Mouse (Mus musculus) forebrain, embryonic 16.5 days (tissue): Measurements from ENCODE around the gene BC034090. TPM values are rescaled to one million over a fixed set of nuclear protein-coding genes. Genes with fewer than 3 reads are reported as not detected.
A peak's percentile ranks its signal among the peaks of the same experiment; 100 is the strongest.

Source experiments
- ATAC-seq: fragments of 200-750 bp; cut with Nextera tagmentation; 2 replicates; pipeline ENCODE4 v1.8.0; 2017; ENCODE audit warnings: mild to moderate bottlenecking, moderate library complexity
- H3K27ac ChIP-seq: fragments of 300-500 bp; sonication (generic); 2 replicates; pipeline ENCODE4 v1.5.1; 2014; ENCODE audit warnings: low read length, control low read depth
- H3K27me3 ChIP-seq: fragments of 300-500 bp; sonication (generic); replicated peaks from 2 replicates; pipeline ENCODE4 v1.6.1; 2014; ENCODE audit warnings: low read length; ENCODE audit not compliant: control insufficient read depth, insufficient read depth
- H3K36me3 ChIP-seq: fragments of 300-500 bp; sonication (generic); 2 replicates; pipeline ENCODE4 v1.6.1; 2014; ENCODE audit not compliant: control insufficient read depth, insufficient read depth
- H3K4me1 ChIP-seq: fragments of 300-500 bp; sonication (generic); replicated peaks from 2 replicates; pipeline ENCODE4 v1.6.1; 2014; ENCODE audit warnings: low read length; ENCODE audit not compliant: control insufficient read depth, insufficient read depth
- H3K4me2 ChIP-seq: fragments of 300-500 bp; sonication (generic); 2 replicates; pipeline ENCODE4 v1.6.1; 2014; ENCODE audit warnings: mild to moderate bottlenecking, low read length, control low read depth
- H3K4me3 ChIP-seq: fragments of 300-500 bp; sonication (generic); replicated peaks from 2 replicates; pipeline ENCODE4 v1.5.1; 2014; ENCODE audit warnings: mild to moderate bottlenecking, low read length, control low read depth
- H3K9ac ChIP-seq: fragments of 300-500 bp; sonication (generic); replicated peaks from 2 replicates; pipeline ENCODE4 v1.6.1; 2014; ENCODE audit warnings: low read depth, low read length, control low read depth
- H3K9me3 ChIP-seq: fragments of 300-500 bp; sonication (generic); 2 replicates; pipeline ENCODE4 v1.6.1; 2016; ENCODE audit warnings: low read length; ENCODE audit not compliant: control insufficient read depth
- WGBS: fragments of 180-500 bp; shearing (Covaris S2); extraction: QIAGEN DNeasy Blood & Tissue Kit; methylation state at CpG from one replicate; pipeline ENCODE4 v1.1.7; 2014; 5-methylcytosine and 5-hydroxymethylcytosine counted together
- polyA plus RNA-seq: library from polyadenylated mRNA; unstranded; fragments of >200 nt; fragmentation: Nextera tagmentation; extraction: Ambion mirVana; gene quantifications from 2 replicates; pipeline ENCODE4 v1.2.1, GENCODE M21; 2015

Gene BC034090
- polyA plus RNA-seq, 1 experiment from 2014 or later, result 3.3 TPM

DNA sequence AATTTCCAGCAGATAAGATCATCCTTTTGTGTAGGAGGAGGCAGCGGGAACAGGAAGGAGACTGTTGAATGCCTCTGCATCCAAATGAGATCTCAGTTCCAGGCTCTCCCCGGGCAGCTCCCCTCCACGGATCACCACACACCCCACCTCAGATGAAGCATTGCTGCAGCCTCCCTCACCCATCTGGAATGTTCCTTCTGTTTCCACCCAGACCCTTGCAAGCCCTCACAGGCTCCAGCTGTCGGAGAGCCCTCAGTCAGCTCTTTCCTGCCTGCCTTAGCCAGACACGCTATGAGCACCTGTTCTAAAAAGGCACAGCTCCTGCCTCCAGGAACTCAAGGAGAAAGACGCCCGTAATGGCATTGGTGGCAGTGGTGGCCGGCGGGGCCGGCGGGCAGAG is 6.9 kb downstream of the BC034090 start:
- Histone ChIP-seq H3K9me3 (no peaks in the 10 kb centered on the region), H3K4me2 (no peak overlapping the region), H3K27me3 (no peaks in the 10 kb centered on the region), H3K36me3 (no peaks in the 10 kb centered on the region), H3K9ac (no peak overlapping the region), H3K4me3 (no peak overlapping the region), H3K27ac (no peak overlapping the region), H3K4me1 (peaks cover 50% of the 10 kb centered on the region)
- WGBS, result 71% methylated on average over 11 of the region's 11 CpGs
- ATAC-seq, result no peak

DNA sequence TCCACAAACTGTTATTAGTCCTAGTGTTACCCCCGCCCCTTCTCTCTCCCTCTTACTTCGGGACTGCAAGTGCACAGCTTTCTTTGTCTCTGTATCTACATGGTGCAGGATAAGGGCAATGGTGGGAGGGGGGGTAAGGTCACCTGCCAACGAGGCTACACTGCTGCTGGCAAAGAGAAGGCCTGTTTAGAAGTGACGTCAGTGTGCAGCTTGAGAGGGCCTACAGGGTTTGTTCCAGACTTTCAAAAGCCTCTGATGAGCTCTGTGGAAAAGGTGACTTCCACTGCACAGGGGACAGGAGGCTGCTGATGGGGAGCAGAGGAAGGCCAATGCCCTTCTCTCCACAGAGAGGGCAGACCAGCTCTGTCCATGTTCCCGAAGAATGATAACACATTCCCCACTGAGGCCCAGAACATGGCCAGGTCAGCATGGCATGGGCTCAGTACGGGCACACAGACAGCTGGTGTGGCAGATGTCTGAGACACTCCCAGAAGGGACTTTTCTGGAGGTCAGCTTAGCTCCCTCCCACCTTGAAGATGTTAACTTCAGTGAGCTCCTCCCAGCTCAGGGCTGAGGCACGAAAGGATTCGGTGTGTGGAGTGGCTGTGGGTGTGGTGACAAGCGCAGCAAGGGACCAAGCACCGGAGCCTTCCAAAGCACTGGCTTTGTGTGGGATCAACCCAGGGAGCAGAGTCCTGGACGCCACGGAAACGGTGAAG is 7.8 kb downstream of the BC034090 start:
- WGBS, result 36% methylated on average over 13 of the region's 13 CpGs
- Histone ChIP-seq H3K4me2 (no peak overlapping the region), H3K4me3 (no peak overlapping the region), H3K9me3 (no peaks in the 10 kb centered on the region), H3K27me3 (no peaks in the 10 kb centered on the region), H3K9ac (no peak overlapping the region), H3K36me3 (no peaks in the 10 kb centered on the region), H3K4me1 (peaks cover 53% of the 10 kb centered on the region), H3K27ac (no peak overlapping the region)
- no peak for ATAC-seq

DNA sequence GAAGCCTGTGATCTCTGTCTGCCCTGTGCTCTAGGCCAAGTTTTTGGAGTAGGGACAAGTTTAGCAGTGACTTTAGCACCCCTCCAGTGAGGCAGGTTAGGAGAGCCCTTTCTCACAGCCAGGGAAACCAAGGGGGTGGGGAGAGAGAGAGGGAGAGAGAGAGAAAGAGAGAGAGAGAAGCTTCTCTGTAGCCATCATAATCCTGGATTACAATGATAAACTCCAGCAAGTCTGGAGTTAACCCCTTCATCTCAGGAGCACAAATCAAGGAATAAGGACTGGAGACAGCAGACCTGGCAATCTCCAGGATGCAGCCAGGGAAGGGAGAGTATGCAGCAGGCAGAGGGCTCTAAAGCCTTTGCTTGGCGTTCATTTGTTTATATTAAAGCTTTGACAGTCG is 8.6 kb downstream of the BC034090 start:
- WGBS, result 18% methylated on average over 2 of the region's 2 CpGs
- ATAC-seq, result no peak
- Histone ChIP-seq H3K4me3 (no peak overlapping the region), H3K4me2 (no peak overlapping the region), H3K27me3 (no peaks in the 10 kb centered on the region), H3K9me3 (no peaks in the 10 kb centered on the region), H3K9ac (no peak overlapping the region; the same call in 1 of the 2 replicates), H3K4me1 (peaks cover 53% of the 10 kb centered on the region), H3K36me3 (no peaks in the 10 kb centered on the region), H3K27ac (no peak overlapping the region)

DNA sequence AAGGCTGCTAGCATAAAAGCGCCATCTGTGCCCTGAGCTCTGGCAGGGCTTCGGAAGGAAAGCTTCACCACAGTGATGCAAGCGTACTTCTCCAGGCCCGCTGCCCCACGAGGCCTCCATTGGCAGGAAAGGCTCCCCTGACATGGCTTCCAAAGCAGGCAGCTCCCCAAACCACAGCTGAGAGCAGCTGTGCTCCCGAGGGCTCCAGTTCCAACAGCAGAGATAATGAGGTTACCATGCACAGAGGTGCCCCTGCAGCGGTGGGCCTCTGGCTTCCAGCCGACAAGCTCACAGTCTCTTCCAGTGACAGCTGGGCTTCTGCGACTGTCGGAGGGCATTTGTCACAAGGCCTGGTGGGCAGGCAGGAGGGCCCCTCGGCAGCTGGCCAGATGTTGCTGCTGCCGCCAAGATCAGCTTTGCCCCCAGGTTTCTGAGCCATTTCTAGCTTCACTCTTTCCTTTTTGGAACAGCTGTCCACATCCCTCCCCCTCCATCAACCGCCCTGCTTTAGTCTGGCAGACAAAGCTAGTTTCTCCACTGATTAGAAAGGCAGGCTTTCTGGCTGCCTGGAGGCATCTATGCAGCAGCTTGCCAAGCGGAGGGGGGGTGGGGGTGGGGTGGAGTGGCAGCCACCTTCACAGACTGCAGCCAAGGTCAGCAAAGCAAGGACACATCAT is 10.2 kb downstream of the BC034090 start:
- no peaks in the 10 kb centered on the region for H3K36me3 ChIP-seq
- peak overlapping the region; percentile 94 for H3K27ac ChIP-seq
- H3K4me2 ChIP-seq, result peak overlapping the region; percentile 19; the same call in 1 of the 2 replicates
- no peaks in the 10 kb centered on the region for H3K9me3 ChIP-seq
- H3K27me3 ChIP-seq, result no peaks in the 10 kb centered on the region
- no peak overlapping the region for H3K4me3 ChIP-seq
- WGBS, result 5% methylated on average over 14 of the region's 14 CpGs
- ATAC-seq, result peak; percentile 65
- H3K9ac ChIP-seq, result peak overlapping the region; percentile 41
- H3K4me1 ChIP-seq, result peaks cover 62% of the 10 kb centered on the region

DNA sequence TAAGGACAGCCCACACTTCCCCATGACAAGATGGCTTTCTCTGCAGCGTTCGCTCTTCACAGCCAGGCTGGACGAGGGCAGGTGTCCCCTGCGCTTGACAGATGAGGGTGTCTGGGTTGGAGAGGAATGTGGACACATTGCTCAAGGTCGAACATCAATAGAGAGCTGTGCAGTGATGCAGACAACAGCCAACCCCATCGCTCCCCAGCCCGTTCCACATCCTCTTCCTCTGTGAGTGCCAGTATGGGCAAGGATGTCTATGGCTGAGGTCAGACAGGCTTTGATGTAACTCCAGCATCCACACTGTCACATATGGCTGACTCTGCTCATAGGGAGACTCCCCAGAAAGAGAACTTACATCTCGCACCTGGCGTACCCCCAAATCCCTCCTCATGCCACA is 10.9 kb downstream of the BC034090 start:
- 77% methylated on average over 9 of the region's 9 CpGs for WGBS
- H3K4me1 ChIP-seq, result peaks cover 62% of the 10 kb centered on the region
- H3K4me3 ChIP-seq, result no peak overlapping the region
- no peaks in the 10 kb centered on the region for H3K36me3 ChIP-seq
- no peak overlapping the region for H3K4me2 ChIP-seq
- ATAC-seq, result 0 out of 2 replicates have a peak, but pooled peaks have one; percentile 9
- H3K27me3 ChIP-seq, result no peaks in the 10 kb centered on the region
- H3K27ac ChIP-seq, result peak overlapping the region; percentile 94
- peak overlapping the region; percentile 41; the same call in 1 of the 2 replicates for H3K9ac ChIP-seq
- H3K9me3 ChIP-seq, result no peaks in the 10 kb centered on the region

DNA sequence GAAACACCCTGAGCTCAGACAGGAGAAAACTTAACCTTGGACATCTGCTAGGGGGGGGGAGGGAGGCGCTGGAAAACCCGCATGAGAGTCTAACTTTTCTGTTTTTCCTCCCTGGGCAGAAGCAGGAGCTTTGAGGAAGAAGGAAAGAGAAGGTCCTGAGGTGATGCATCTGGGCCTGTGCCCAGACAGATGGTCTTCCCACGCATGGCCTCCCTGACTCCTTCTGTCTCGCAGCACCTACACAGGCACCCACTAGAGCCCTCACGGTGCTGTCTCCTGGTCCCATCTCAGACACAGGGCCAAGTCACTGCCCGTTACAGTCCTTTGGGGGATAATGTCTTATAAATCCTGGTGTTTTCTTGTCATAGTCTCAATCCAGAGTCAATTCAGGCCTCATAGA is 11.5 kb downstream of the BC034090 start:
- H3K27me3 ChIP-seq, result no peaks in the 10 kb centered on the region
- no peak overlapping the region for H3K4me3 ChIP-seq
- H3K27ac ChIP-seq, result peak overlapping the region; percentile 8
- H3K4me2 ChIP-seq, result no peak overlapping the region
- H3K4me1 ChIP-seq, result peaks cover 62% of the 10 kb centered on the region
- WGBS, result 70% methylated on average over 6 of the region's 6 CpGs
- no peaks in the 10 kb centered on the region for H3K36me3 ChIP-seq
- H3K9ac ChIP-seq, result no peak overlapping the region
- H3K9me3 ChIP-seq, result no peaks in the 10 kb centered on the region
- no peak for ATAC-seq

DNA sequence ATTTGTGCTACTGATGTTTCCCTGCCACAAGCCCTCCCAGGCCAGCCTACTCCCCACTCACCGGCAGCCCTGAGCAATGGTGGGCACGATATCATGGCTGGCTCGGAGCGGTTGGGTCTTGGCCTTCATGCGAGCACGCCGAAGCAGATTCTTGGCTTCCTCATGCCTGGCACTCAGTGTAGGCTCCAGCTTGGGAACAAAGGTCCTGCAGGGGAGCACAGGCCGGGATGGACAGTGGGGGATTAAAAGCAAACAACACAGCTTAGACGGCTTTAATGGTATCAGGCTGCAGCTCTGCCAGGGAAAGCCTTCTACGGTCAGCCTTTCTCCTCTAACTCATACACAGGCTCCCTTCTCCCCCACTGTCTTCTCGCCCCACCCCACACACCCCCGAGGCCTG is 11.9 kb downstream of the BC034090 start:
- ATAC-seq, result no peak
- H3K4me1 ChIP-seq, result peaks cover 60% of the 10 kb centered on the region
- peak overlapping the region; percentile 8 for H3K27ac ChIP-seq
- H3K9ac ChIP-seq, result no peak overlapping the region
- H3K4me2 ChIP-seq, result no peak overlapping the region
- H3K9me3 ChIP-seq, result no peaks in the 10 kb centered on the region
- no peak overlapping the region for H3K4me3 ChIP-seq
- 36% methylated on average over 12 of the region's 12 CpGs for WGBS
- H3K27me3 ChIP-seq, result no peaks in the 10 kb centered on the region
- H3K36me3 ChIP-seq, result no peaks in the 10 kb centered on the region

DNA sequence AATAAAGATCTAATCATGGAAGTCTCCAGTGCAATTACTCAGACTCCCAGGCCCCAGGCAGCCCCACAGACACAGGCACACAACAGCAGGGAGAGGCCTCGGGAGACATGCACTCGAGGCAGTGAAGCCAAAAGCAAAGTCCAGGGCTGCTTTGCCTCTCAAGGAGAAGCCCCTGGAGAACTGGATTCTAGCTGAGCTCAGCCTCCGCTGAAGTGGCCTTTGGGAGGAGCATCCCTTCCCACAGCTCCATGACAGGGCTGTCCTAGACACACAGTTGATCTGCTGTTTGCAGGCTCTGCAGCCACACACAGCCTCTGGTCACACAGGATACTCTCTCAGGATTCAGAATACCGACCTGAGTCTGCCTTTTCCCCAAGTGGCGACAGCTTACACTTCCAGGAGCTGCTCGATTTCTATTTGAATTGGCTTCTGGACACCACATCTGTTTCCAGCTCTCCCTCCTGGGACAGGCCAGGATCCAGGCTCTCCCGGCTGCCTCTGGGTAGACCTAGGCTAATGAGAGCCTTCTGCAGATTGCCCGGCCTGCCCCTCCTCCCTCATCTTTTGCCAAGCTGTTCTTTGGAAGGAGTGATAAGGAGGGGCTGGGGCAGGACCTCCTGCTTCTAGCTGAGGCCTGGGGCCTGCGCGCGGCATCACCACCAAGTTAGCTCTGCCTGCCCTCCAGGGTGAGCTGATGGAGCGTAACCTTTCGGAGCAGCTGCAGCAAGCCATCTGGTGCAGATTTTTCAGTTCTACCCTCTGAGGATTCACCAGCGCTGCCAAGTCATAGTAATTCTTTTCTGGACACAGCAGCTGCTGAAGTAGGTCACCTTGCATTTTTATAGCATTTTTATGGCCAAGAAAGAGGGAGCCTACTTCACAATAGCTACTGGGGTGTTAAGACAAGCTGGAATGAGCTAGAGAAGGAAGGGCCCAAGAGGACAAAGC is 14.5 kb downstream of the BC034090 start:
- 26% methylated on average over 14 of the region's 14 CpGs for WGBS
- Histone ChIP-seq H3K4me3 (no peak overlapping the region), H3K4me1 (peaks cover 37% of the 10 kb centered on the region), H3K36me3 (no peaks in the 10 kb centered on the region), H3K9me3 (no peaks in the 10 kb centered on the region), H3K27me3 (no peaks in the 10 kb centered on the region), H3K27ac (peak overlapping the region; percentile 51), H3K9ac (peak overlapping the region; percentile 1; the same call in 1 of the 2 replicates), H3K4me2 (no peak overlapping the region)
- ATAC-seq, result peak; percentile 32
